Mouse (Mus musculus): ENCODE data around the gene Cfap20. TPM values are rescaled to one million over a fixed set of nuclear protein-coding genes. Genes with fewer than 3 reads are reported as not detected.
A peak's percentile ranks its signal among the peaks of the same experiment; 100 is the strongest.

Cfap20 gene
- polyA plus RNA-seq, 1 experiment from 2014 or later: 149 TPM

GRCm38 (mm10) chr8:95397201-95397600 is 37.5 kb downstream of the Cfap20 start:
- H3K4me1 ChIP-seq (replicated peaks; ENCODE audit: control insufficient read depth, insufficient read depth, low read length): peaks cover 19% of the 10 kb centered on the region
- H3K27ac ChIP-seq (ENCODE audit: low read length): peak overlapping the region; percentile 41; the same call in 1 of the 2 replicates
- 49% methylated on average over 5 of the region's 5 CpGs for WGBS
- no peak overlapping the region for H3K4me2 ChIP-seq (ENCODE audit: low read depth, low read length)
- H3K9ac ChIP-seq (ENCODE audit: low read length): 0 out of 2 replicates have a peak overlapping the region, but pooled peaks have one; percentile 7
- H3K27me3 ChIP-seq (ENCODE audit: control insufficient read depth, insufficient read depth, low read depth, low read length): no peaks in the 10 kb centered on the region
- H3K4me3 ChIP-seq (ENCODE audit: low read length): no peak overlapping the region
- no peaks in the 10 kb centered on the region for H3K9me3 ChIP-seq (ENCODE audit: control insufficient read depth, low read length)
- no peaks in the 10 kb centered on the region for H3K36me3 ChIP-seq (ENCODE audit: control insufficient read depth, insufficient read depth, low read length)
- no peak for ATAC-seq (ENCODE audit: low read depth)

- 43% methylated on average over 11 of the region's 11 CpGs for WGBS
- Histone ChIP-seq H3K9me3 (ENCODE audit: control insufficient read depth, low read length) (no peaks in the 10 kb centered on the region), H3K9ac (ENCODE audit: low read length) (no peak overlapping the region), H3K4me3 (ENCODE audit: low read length) (no peak overlapping the region), H3K27ac (ENCODE audit: low read length) (peak overlapping the region; percentile 41), H3K27me3 (ENCODE audit: control insufficient read depth, insufficient read depth, low read depth, low read length) (no peaks in the 10 kb centered on the region), H3K4me1 (replicated peaks; ENCODE audit: control insufficient read depth, insufficient read depth, low read length) (peaks cover 20% of the 10 kb centered on the region), H3K36me3 (ENCODE audit: control insufficient read depth, insufficient read depth, low read length) (no peaks in the 10 kb centered on the region), H3K4me2 (ENCODE audit: low read depth, low read length) (no peak overlapping the region)
- no peak for ATAC-seq (ENCODE audit: low read depth)
Observed at GRCm38 (mm10) chr8:95396752-95397151, 37.9 kb downstream of the Cfap20 start.

GRCm38 (mm10) chr8:95395186-95395918 is 39.3 kb downstream of the Cfap20 start:
- 23% methylated on average over 8 of the region's 8 CpGs for WGBS
- Histone ChIP-seq H3K4me1 (replicated peaks; ENCODE audit: control insufficient read depth, insufficient read depth, low read length) (peaks cover 20% of the 10 kb centered on the region), H3K4me2 (ENCODE audit: low read depth, low read length) (no peak overlapping the region), H3K27me3 (ENCODE audit: control insufficient read depth, insufficient read depth, low read depth, low read length) (no peaks in the 10 kb centered on the region), H3K4me3 (ENCODE audit: low read length) (no peak overlapping the region), H3K9me3 (ENCODE audit: control insufficient read depth, low read length) (no peaks in the 10 kb centered on the region), H3K36me3 (ENCODE audit: control insufficient read depth, insufficient read depth, low read length) (no peaks in the 10 kb centered on the region), H3K27ac (ENCODE audit: low read length) (peak overlapping the region; percentile 64), H3K9ac (ENCODE audit: low read length) (peak overlapping the region; percentile 40; the same call in 1 of the 2 replicates)
- ATAC-seq (ENCODE audit: low read depth): peak; percentile 55

GRCm38 (mm10) chr8:95392604-95393003 is 42.1 kb downstream of the Cfap20 start:
- Histone ChIP-seq H3K27ac (ENCODE audit: low read length) (peak overlapping the region; percentile 92), H3K4me1 (replicated peaks; ENCODE audit: control insufficient read depth, insufficient read depth, low read length) (peaks cover 20% of the 10 kb centered on the region), H3K27me3 (ENCODE audit: control insufficient read depth, insufficient read depth, low read depth, low read length) (no peaks in the 10 kb centered on the region), H3K9me3 (ENCODE audit: control insufficient read depth, low read length) (no peaks in the 10 kb centered on the region), H3K36me3 (ENCODE audit: control insufficient read depth, insufficient read depth, low read length) (no peaks in the 10 kb centered on the region), H3K9ac (ENCODE audit: low read length) (peak overlapping the region; percentile 30; the same call in 1 of the 2 replicates), H3K4me3 (ENCODE audit: low read length) (no peak overlapping the region), H3K4me2 (ENCODE audit: low read depth, low read length) (no peak overlapping the region)
- ATAC-seq (ENCODE audit: low read depth): peak; percentile 68
- 59% methylated on average over 5 of the region's 5 CpGs for WGBS

GRCm38 (mm10) chr8:95391101-95391500 is 43.6 kb downstream of the Cfap20 start:
- Histone ChIP-seq H3K4me2 (ENCODE audit: low read depth, low read length) (no peak overlapping the region), H3K36me3 (ENCODE audit: control insufficient read depth, insufficient read depth, low read length) (no peaks in the 10 kb centered on the region), H3K27ac (ENCODE audit: low read length) (peak overlapping the region; percentile 51), H3K9ac (ENCODE audit: low read length) (no peak overlapping the region), H3K4me1 (replicated peaks; ENCODE audit: control insufficient read depth, insufficient read depth, low read length) (peaks cover 14% of the 10 kb centered on the region), H3K9me3 (ENCODE audit: control insufficient read depth, low read length) (no peaks in the 10 kb centered on the region), H3K4me3 (ENCODE audit: low read length) (no peak overlapping the region), H3K27me3 (ENCODE audit: control insufficient read depth, insufficient read depth, low read depth, low read length) (no peaks in the 10 kb centered on the region)
- no peak for ATAC-seq (ENCODE audit: low read depth)
- 60% methylated on average over 7 of the region's 7 CpGs for WGBS

- no peaks in the 10 kb centered on the region for H3K27me3 ChIP-seq (ENCODE audit: control insufficient read depth, insufficient read depth, low read depth, low read length)
- H3K36me3 ChIP-seq (ENCODE audit: control insufficient read depth, insufficient read depth, low read length): no peaks in the 10 kb centered on the region
- 23% methylated on average over 4 of the region's 4 CpGs for WGBS
- peaks cover 9% of the 10 kb centered on the region for H3K4me1 ChIP-seq (replicated peaks; ENCODE audit: control insufficient read depth, insufficient read depth, low read length)
- no peak overlapping the region for H3K4me2 ChIP-seq (ENCODE audit: low read depth, low read length)
- H3K27ac ChIP-seq (ENCODE audit: low read length): no peak overlapping the region
- H3K9me3 ChIP-seq (ENCODE audit: control insufficient read depth, low read length): no peaks in the 10 kb centered on the region
- no peak overlapping the region for H3K9ac ChIP-seq (ENCODE audit: low read length)
- no peak for ATAC-seq (ENCODE audit: low read depth)
- H3K4me3 ChIP-seq (ENCODE audit: low read length): no peak overlapping the region
Observed at GRCm38 (mm10) chr8:95390312-95390711, 44.4 kb downstream of the Cfap20 start.

GRCm38 (mm10) chr8:95387936-95388335 is 46.7 kb downstream of the Cfap20 start:
- H3K4me2 ChIP-seq (ENCODE audit: low read depth, low read length): no peak overlapping the region
- peaks cover 3% of the 10 kb centered on the region for H3K4me1 ChIP-seq (replicated peaks; ENCODE audit: control insufficient read depth, insufficient read depth, low read length)
- no peaks in the 10 kb centered on the region for H3K36me3 ChIP-seq (ENCODE audit: control insufficient read depth, insufficient read depth, low read length)
- no peaks in the 10 kb centered on the region for H3K27me3 ChIP-seq (ENCODE audit: control insufficient read depth, insufficient read depth, low read depth, low read length)
- WGBS: 75% methylated on average over 7 of the region's 7 CpGs
- H3K27ac ChIP-seq (ENCODE audit: low read length): no peak overlapping the region
- no peak overlapping the region for H3K4me3 ChIP-seq (ENCODE audit: low read length)
- ATAC-seq (ENCODE audit: low read depth): no peak
- H3K9me3 ChIP-seq (ENCODE audit: control insufficient read depth, low read length): 0 out of 2 replicates have a peak, but pooled peaks cover 2% of the 10 kb centered on the region
- no peak overlapping the region for H3K9ac ChIP-seq (ENCODE audit: low read length)

GRCm38 (mm10) chr8:95387221-95387620 is 47.4 kb downstream of the Cfap20 start:
- Histone ChIP-seq H3K27me3 (ENCODE audit: control insufficient read depth, insufficient read depth, low read depth, low read length) (no peaks in the 10 kb centered on the region), H3K4me2 (ENCODE audit: low read depth, low read length) (no peak overlapping the region), H3K9ac (ENCODE audit: low read length) (no peak overlapping the region), H3K9me3 (ENCODE audit: control insufficient read depth, low read length) (0 out of 2 replicates have a peak, but pooled peaks cover 2% of the 10 kb centered on the region), H3K27ac (ENCODE audit: low read length) (no peak overlapping the region), H3K36me3 (ENCODE audit: control insufficient read depth, insufficient read depth, low read length) (no peaks in the 10 kb centered on the region), H3K4me1 (replicated peaks; ENCODE audit: control insufficient read depth, insufficient read depth, low read length) (peaks cover 2% of the 10 kb centered on the region), H3K4me3 (ENCODE audit: low read length) (no peak overlapping the region)
- ATAC-seq (ENCODE audit: low read depth): no peak
- 89% methylated on average over 10 of the region's 10 CpGs for WGBS

GRCm38 (mm10) chr8:95386037-95386436 is 48.6 kb downstream of the Cfap20 start:
- Histone ChIP-seq H3K4me2 (ENCODE audit: low read depth, low read length) (no peak overlapping the region), H3K4me3 (ENCODE audit: low read length) (no peak overlapping the region), H3K4me1 (replicated peaks; ENCODE audit: control insufficient read depth, insufficient read depth, low read length) (no peaks in the 10 kb centered on the region; the same call in 1 of the 2 replicates), H3K36me3 (ENCODE audit: control insufficient read depth, insufficient read depth, low read length) (no peaks in the 10 kb centered on the region), H3K27ac (ENCODE audit: low read length) (no peak overlapping the region), H3K9ac (ENCODE audit: low read length) (no peak overlapping the region), H3K27me3 (ENCODE audit: control insufficient read depth, insufficient read depth, low read depth, low read length) (no peaks in the 10 kb centered on the region), H3K9me3 (ENCODE audit: control insufficient read depth, low read length) (0 out of 2 replicates have a peak, but pooled peaks cover 2% of the 10 kb centered on the region)
- no peak for ATAC-seq (ENCODE audit: low read depth)
- 64% methylated on average over 5 of the region's 5 CpGs for WGBS

Measured in lung, embryonic 16.5 days (tissue).